Mouse (Mus musculus) thymus, adult 2 months (tissue): Measurements from ENCODE around the gene Zdhhc8. TPM values are rescaled to one million over a fixed set of nuclear protein-coding genes. Genes with fewer than 3 reads are reported as not detected.

Experiments used
- DNase-seq: peaks from one replicate; pipeline ENCODE4 v3.0.0; 2021
- H3K27ac ChIP-seq: fragments of 200-500 bp; 2 replicates; pipeline ENCODE4 v1.5.1; 2012; ENCODE audit warnings: low read length, control low read depth; ENCODE audit not compliant: control insufficient read depth, insufficient read depth
- H3K27me3 ChIP-seq: fragments of 200-500 bp; 2 replicates; pipeline ENCODE4 v1.6.1; 2012; ENCODE audit warnings: mild to moderate bottlenecking, low read length, moderate library complexity, mixed read lengths; ENCODE audit not compliant: control insufficient read depth, insufficient read depth
- H3K36me3 ChIP-seq: fragments of 200-500 bp; 2 replicates; pipeline ENCODE4 v1.6.1; 2012; ENCODE audit warnings: mild to moderate bottlenecking, low read length, moderate library complexity; ENCODE audit not compliant: control insufficient read depth, insufficient read depth
- H3K4me1 ChIP-seq: fragments of 200-500 bp; replicated peaks from 2 replicates; pipeline ENCODE4 v1.6.1; 2012; ENCODE audit warnings: low read length; ENCODE audit not compliant: control insufficient read depth, insufficient read depth
- H3K4me3 ChIP-seq: fragments of 200-500 bp; 2 replicates; pipeline ENCODE4 v1.5.1; 2012; ENCODE audit warnings: mild to moderate bottlenecking, low read length, control low read depth, moderate library complexity; ENCODE audit not compliant: control insufficient read depth, insufficient read depth
- CTCF ChIP-seq: fragments of 200-500 bp; IDR thresholded peaks from 2 replicates; pipeline ENCODE4 v1.5.1; 2012; ENCODE audit warnings: mild to moderate bottlenecking, control low read depth, low read length, moderate library complexity, borderline replicate concordance; ENCODE audit not compliant: control insufficient read depth, poor library complexity, insufficient read depth; ENCODE audit errors: extremely low read depth
- POLR2A ChIP-seq: fragments of 200-500 bp; IDR thresholded peaks from 2 replicates; pipeline ENCODE4 v1.6.1; 2012; ENCODE audit warnings: mild to moderate bottlenecking, low read length, control low read depth, moderate library complexity; ENCODE audit not compliant: control insufficient read depth, poor library complexity, insufficient read depth; ENCODE audit errors: extremely low read depth
- WGBS: fragments of 180-500 bp; shearing (Covaris S2); methylation state at CpG from one replicate; pipeline ENCODE4 v1.1.7; 2018; 5-methylcytosine and 5-hydroxymethylcytosine counted together
- polyA plus RNA-seq: library from polyadenylated mRNA; depleted of rRNA; stranded (reverse); fragments of >200 nt; gene quantifications from 2 replicates; pipeline ENCODE4 v1.2.3, GENCODE M21; 2012

The Zdhhc8 gene
- polyA plus RNA-seq, 1 experiment = 316 TPM

GRCm38 (mm10) chr16:18186798-18187197 lies 48.1 kb downstream of the Zdhhc8 start:
- no peaks in the 10 kb centered on the region for H3K36me3 ChIP-seq
- TF ChIP-seq CTCF (no peak), POLR2A (no peak)
- H3K27me3 ChIP-seq = no peaks in the 10 kb centered on the region
- no peak for DNase-seq
- H3K4me1 ChIP-seq = no peaks in the 10 kb centered on the region
- 84% methylated on average over 4 of the region's 4 CpGs for WGBS
- H3K27ac ChIP-seq = no peak overlapping the region
- no peak overlapping the region for H3K4me3 ChIP-seq

- 93% methylated on average over 8 of the region's 8 CpGs for WGBS
Measured at GRCm38 (mm10) chr16:18185715-18186449, 49.1 kb downstream of the Zdhhc8 start.

GRCm38 (mm10) chr16:18182766-18183165 lies 52.2 kb downstream of the Zdhhc8 start:
- no peak for DNase-seq
- Histone ChIP-seq H3K4me1 (no peaks in the 10 kb centered on the region), H3K27ac (no peak overlapping the region), H3K36me3 (no peaks in the 10 kb centered on the region), H3K4me3 (no peak overlapping the region), H3K27me3 (no peaks in the 10 kb centered on the region)
- WGBS = 95% methylated on average over 8 of the region's 8 CpGs
- TF ChIP-seq CTCF (no peak), POLR2A (no peak)

More at GRCm38 (mm10) chr16:18185715-18186449, 49.1 kb downstream of the Zdhhc8 start:
- Histone ChIP-seq H3K27ac (no peak overlapping the region), H3K36me3 (no peaks in the 10 kb centered on the region), H3K4me3 (no peak overlapping the region), H3K27me3 (no peaks in the 10 kb centered on the region), H3K4me1 (no peaks in the 10 kb centered on the region)
- TF ChIP-seq CTCF = no peak
- TF ChIP-seq POLR2A = no peak
- no peak for DNase-seq

GRCm38 (mm10) chr16:18181398-18181797 lies 53.5 kb downstream of the Zdhhc8 start:
- no peak for DNase-seq
- Histone ChIP-seq H3K4me1 (no peaks in the 10 kb centered on the region), H3K27ac (no peak overlapping the region), H3K36me3 (no peaks in the 10 kb centered on the region), H3K4me3 (no peak overlapping the region), H3K27me3 (no peaks in the 10 kb centered on the region)
- no peak for TF ChIP-seq CTCF
- no peak for TF ChIP-seq POLR2A
- 88% methylated on average over 10 of the region's 10 CpGs for WGBS

- Histone ChIP-seq H3K4me1 (no peaks in the 10 kb centered on the region), H3K36me3 (no peaks in the 10 kb centered on the region), H3K4me3 (no peak overlapping the region), H3K27me3 (no peaks in the 10 kb centered on the region), H3K27ac (no peak overlapping the region)
- no peak for TF ChIP-seq POLR2A
- TF ChIP-seq CTCF = no peak
- DNase-seq = no peak
- WGBS = 85% methylated on average over 2 of the region's 2 CpGs
Measured at GRCm38 (mm10) chr16:18179591-18179990, 55.3 kb downstream of the Zdhhc8 start.

- DNase-seq = no peak
- no peaks in the 10 kb centered on the region for H3K27me3 ChIP-seq
- TF ChIP-seq CTCF = no peak
- H3K4me3 ChIP-seq = no peak overlapping the region
- WGBS = 80% methylated on average over 4 of the region's 4 CpGs
- no peaks in the 10 kb centered on the region for H3K36me3 ChIP-seq
- H3K27ac ChIP-seq = no peak overlapping the region
- H3K4me1 ChIP-seq = no peaks in the 10 kb centered on the region
Measured at GRCm38 (mm10) chr16:18176758-18177157, 58.2 kb downstream of the Zdhhc8 start.

GRCm38 (mm10) chr16:18175817-18176541 lies 59.0 kb downstream of the Zdhhc8 start:
- no peak overlapping the region for H3K4me3 ChIP-seq
- no peak for DNase-seq
- WGBS = 32% methylated on average over 6 of the region's 6 CpGs
- H3K4me1 ChIP-seq = no peaks in the 10 kb centered on the region
- TF ChIP-seq CTCF (no peak), POLR2A (no peak)
- H3K27me3 ChIP-seq = no peaks in the 10 kb centered on the region
- no peaks in the 10 kb centered on the region for H3K36me3 ChIP-seq
- H3K27ac ChIP-seq = no peak overlapping the region
